Mouse (Mus musculus) heart, embryonic 11.5 days (tissue): Measurements from ENCODE around the gene Gm21650. TPM values are rescaled to one million over a fixed set of nuclear protein-coding genes. Genes with fewer than 3 reads are reported as not detected.
"Not testable (repeated sequence)": the region's sequence is repeated elsewhere in the genome, so short reads cannot be mapped to it uniquely, and the experiment has no call there.

Experiments used
- ATAC-seq: fragments of 200-750 bp; cut with Nextera tagmentation; replicated peaks from 2 replicates; pipeline ENCODE4 v1.8.0; 2017; ENCODE audit warnings: moderate library complexity; ENCODE audit not compliant: insufficient number of reproducible peaks, low FRiP score, low TSS enrichment
- H3K27ac ChIP-seq: fragments of 300-500 bp; sonication (generic); 2 replicates; pipeline ENCODE4 v1.5.1; 2014; ENCODE audit warnings: mild to moderate bottlenecking, low read depth, low read length
- H3K27me3 ChIP-seq: fragments of 300-500 bp; sonication (generic); 2 replicates; pipeline ENCODE4 v1.6.1; 2014; ENCODE audit warnings: mild to moderate bottlenecking, low read length, mixed read lengths; ENCODE audit not compliant: control insufficient read depth, insufficient read depth
- H3K36me3 ChIP-seq: fragments of 300-500 bp; sonication (generic); 2 replicates; pipeline ENCODE4 v1.6.1; 2014; ENCODE audit warnings: mild to moderate bottlenecking, low read length, moderate library complexity, mixed read lengths; ENCODE audit not compliant: control insufficient read depth, insufficient read depth
- H3K4me1 ChIP-seq: fragments of 300-500 bp; sonication (generic); 2 replicates; pipeline ENCODE4 v1.6.1; 2014; ENCODE audit warnings: low read length; ENCODE audit not compliant: control insufficient read depth, insufficient read depth
- H3K4me2 ChIP-seq: fragments of 300-500 bp; sonication (generic); 2 replicates; pipeline ENCODE4 v1.6.1; 2014; ENCODE audit warnings: mild to moderate bottlenecking, moderate library complexity
- H3K4me3 ChIP-seq: fragments of 300-500 bp; sonication (generic); 2 replicates; pipeline ENCODE4 v1.5.1; 2014; ENCODE audit warnings: low read depth, low read length
- H3K9ac ChIP-seq: fragments of 300-500 bp; sonication (generic); 2 replicates; pipeline ENCODE4 v1.6.1; 2014; ENCODE audit warnings: mild to moderate bottlenecking, low read depth, low read length, moderate library complexity
- H3K9me3 ChIP-seq: fragments of 300-500 bp; sonication (generic); replicated peaks from 2 replicates; pipeline ENCODE4 v1.6.1; 2016; ENCODE audit warnings: low read length; ENCODE audit not compliant: control insufficient read depth
- WGBS: fragments of 180-500 bp; shearing (Covaris S2); extraction: QIAGEN DNeasy Blood & Tissue Kit; methylation state at CpG from one replicate; pipeline ENCODE4 v1.1.7; 2014; ENCODE audit not compliant: insufficient replicate concordance; 5-methylcytosine and 5-hydroxymethylcytosine counted together
- polyA plus RNA-seq: library from polyadenylated mRNA; unstranded; fragments of >200 nt; fragmentation: Nextera tagmentation; extraction: Ambion mirVana; gene quantifications from 2 replicates; pipeline ENCODE4 v1.2.1, GENCODE M21; 2014

Gm21650 gene
- polyA plus RNA-seq = not detected in 2 replicates

- no CpG with 5 or more reads among the region's 6 CpGs for WGBS
- H3K27me3 ChIP-seq, H3K4me2 ChIP-seq, H3K9ac ChIP-seq, H3K36me3 ChIP-seq, ATAC-seq, H3K9me3 ChIP-seq, H3K27ac ChIP-seq, H3K4me3 ChIP-seq, H3K4me1 ChIP-seq: not testable (repeated sequence)
These were observed at the start of gene Gm21650 for GRCm38 (mm10) chrY:77692508-77692907. Gene Gm21650 (plus strand): TSS chrY:77692808.
